Mouse (Mus musculus): ENCODE measurements at regions not wholly inside any gene's neighbourhood (a gene's known extent, or its start where the extent isn't known, plus 50 kb on each side); places are given as distances from the start of the nearest gene placed in this dataset.

DNA sequence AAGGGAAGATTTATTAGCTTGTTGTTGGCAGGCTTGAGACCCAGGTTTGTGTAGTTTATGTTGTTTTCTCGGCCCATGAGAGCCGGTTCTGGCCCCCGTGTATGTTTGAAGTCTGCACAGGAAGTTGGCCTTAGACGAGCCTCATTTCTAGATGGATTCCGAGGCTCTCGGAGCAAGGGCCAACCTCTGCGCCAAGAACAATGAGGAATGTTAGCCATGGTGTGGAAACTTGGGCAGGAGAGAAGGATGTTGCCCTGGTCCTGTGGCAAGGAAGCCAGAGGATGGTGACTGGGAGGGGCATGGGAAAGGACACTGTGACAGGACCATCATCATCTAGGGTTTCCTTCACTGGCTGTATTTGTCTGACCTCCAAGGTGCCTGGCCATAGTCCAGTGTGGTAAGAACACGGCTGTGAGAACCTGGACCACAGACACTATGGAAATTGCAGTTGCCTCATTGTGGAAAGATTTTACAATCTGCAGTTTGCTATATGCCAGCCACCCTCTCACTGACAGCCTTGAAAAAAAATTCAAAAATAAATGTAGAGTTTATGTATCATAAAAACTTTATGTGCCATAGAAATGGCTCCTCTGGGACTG lies 198.9 kb upstream of the Pik3r1 start:
- intact Hi-C loops (cut with DNase I): no loop called here
- no peak for DNase-seq (ENCODE audit: extremely low spot score in 1 of 2, low spot score in 2 of 2)
- no peak for TF ChIP-seq CTCF (IDR thresholded peaks at IDR 0.05)

DNA sequence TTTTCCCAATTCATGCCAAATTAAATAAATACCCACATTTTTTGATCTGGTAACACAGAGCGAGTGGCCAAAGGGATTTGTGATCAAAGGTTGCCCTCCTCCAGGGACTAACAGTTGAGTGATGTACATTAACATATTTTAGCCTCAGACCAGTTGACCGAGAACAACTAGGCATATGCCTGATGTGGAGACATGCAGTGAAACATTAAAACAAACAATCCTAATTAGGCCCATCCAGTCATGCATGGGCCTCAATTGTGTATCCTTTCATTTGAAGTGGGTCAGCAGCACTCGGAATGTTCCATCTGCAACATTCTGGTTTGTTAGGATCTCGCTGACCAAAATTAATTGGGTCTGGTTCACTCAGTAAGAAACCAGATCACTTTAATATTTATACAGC lies 199.4 kb upstream of the Pik3r1 start:
- DNase-seq (ENCODE audit: extremely low spot score in 1 of 2, low spot score in 2 of 2): no peak
- Histone ChIP-seq H3K27ac (no peak overlapping the region), H3K4me3 (no peak overlapping the region)
- TF ChIP-seq CTCF (IDR thresholded peaks at IDR 0.05): no peak
- intact Hi-C loops (cut with DNase I): no loop called here

More for the DNA sequence above, 198.9 kb upstream of the Pik3r1 start:
- Histone ChIP-seq H3K4me3 (no peak overlapping the region), H3K27ac (no peak overlapping the region)

DNA sequence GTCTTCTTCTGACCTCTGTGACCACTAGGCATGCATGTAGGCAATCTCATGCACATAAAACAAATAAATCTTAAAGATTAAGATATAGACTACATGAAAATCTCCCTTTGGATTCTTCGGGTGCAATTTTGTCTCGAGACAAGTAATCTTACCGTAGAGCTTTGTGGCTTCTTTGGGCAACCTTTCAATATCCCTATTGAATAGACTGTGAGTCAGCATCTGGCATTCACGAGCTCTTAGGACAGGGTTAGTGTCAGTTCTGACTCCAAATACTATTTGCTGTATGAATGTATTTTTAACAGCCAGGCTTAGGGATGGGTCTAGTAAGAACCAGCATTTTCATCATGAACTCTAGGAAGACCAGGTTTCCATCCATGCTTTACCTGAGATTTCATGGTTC lies 208.7 kb upstream of the Pik3r1 start:
- H3K4me3 ChIP-seq: no peak overlapping the region
- no peak for TF ChIP-seq CTCF (IDR thresholded peaks at IDR 0.05)
- intact Hi-C loops (cut with DNase I): no loop called here
- no peak overlapping the region for H3K27ac ChIP-seq
- no peak for DNase-seq (ENCODE audit: extremely low spot score in 1 of 2, low spot score in 2 of 2)

DNA sequence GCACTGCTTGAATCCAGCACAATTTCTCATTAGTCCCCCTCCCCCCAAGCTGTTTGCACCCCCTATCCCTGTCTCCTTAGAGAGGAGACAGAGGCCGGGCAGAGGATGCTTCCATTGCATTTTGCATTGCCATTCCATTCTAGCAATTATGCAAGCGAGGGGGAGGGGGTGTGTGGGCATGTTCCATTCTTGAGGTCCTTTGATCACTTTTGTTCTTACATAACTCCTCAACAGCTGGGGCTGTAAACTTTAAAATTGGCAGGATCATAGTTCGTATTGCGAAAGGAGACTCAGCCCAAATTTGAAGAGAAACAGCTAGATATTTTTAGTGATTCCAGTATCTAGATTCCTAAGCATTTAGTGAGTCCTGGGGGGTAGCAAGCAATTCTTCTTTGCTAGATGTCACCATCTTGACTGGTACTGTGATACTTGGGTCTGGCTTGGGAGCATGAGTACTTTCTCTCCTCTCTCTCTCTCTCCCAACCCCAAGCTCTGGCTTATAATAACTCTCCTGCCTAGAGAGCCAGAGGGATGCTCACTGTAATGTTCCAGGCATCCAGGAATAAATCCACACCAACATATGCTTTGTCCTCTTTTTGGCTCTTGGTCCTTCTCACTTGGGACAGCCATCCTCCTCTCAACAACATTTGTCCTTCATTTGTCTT lies 212.3 kb upstream of the Pik3r1 start:
- Histone ChIP-seq H3K4me3 (no peak overlapping the region), H3K27ac (no peak overlapping the region)
- DNase-seq (ENCODE audit: extremely low spot score in 1 of 2, low spot score in 2 of 2): no peak
- intact Hi-C loops (cut with DNase I): no loop called here
- no peak for TF ChIP-seq CTCF (IDR thresholded peaks at IDR 0.05)

DNA sequence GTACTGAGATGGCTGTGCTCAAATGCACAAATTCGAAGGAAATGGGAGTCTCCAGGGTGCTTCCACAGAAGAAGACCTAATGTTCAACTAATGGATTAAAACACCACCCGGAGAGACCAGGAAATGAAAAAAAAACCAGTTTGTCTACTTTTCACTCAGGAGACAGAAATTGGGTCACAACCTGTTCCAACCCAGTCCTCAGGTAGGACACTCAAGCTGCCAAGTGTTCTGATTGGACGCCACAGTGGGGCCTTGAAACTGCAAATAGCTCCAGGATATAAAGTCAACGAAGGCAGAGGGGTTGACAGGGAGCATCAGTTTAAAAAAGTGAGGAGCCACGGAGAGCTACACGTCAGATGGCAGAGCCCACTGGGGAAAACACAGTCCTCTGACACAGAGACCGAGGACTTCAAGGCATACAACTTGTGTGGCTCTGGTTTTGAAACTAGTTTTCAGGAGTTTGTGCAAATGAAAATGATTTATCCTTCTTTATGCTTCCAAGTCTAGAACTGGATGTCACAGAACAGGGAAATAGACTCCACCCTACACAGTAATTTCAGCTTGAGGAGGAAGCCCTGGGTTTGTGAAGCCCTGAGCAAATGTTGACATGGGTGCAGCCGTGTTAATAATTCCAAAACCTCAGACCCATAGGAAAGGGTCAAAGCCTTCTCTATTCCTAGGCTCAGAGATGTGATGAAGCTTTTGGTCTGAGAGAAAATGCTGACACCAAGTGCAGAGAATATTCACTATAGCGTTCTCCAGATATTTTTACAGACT lies 220.8 kb upstream of the Pik3r1 start:
- DNase-seq (ENCODE audit: extremely low spot score in 1 of 2, low spot score in 2 of 2): no peak
- no peak for TF ChIP-seq CTCF (IDR thresholded peaks at IDR 0.05)
- intact Hi-C loops (cut with DNase I): no loop called here
- Histone ChIP-seq H3K27ac (no peak overlapping the region), H3K4me3 (no peak overlapping the region)

DNA sequence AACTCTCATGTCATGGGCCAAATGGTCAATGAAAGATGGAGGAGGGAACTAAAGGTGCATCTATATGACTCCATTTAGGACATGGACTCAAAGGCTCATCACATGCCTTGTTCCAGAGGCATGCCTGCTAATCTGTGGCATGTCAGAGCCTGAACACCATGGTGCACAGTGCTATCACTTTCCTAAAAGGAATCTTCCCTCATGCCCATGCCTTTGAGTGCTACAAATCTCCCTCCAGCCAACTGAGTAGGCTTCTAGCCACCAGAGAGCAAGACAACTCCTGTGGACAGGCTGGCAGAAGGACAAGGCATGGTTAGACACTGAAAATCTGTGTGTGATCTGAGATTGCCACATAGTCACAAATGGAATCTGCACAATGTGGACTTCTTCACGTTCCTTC lies 223.7 kb upstream of the Pik3r1 start:
- no peak for TF ChIP-seq CTCF (IDR thresholded peaks at IDR 0.05)

DNA sequence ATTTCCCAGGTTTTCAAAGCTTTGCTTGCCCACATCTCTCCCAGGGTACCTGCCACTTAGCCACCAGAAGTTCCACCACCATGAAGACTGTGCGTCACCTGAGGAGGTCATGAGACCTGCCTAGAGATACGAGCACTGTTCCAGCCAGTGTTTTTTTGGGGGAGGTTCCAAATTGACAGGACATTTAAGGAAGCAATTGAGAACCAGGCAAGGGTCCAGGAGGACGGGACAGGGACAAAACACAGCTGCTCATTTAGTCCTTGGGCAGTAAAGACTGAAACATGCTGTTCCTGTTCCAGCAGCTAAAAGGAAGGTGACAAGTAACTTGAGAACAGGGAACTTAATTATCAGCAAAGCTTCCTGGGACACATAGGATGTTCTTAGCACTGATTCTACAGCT lies 226.8 kb upstream of the Pik3r1 start:
- no peak for TF ChIP-seq CTCF (IDR thresholded peaks at IDR 0.05)
- Histone ChIP-seq H3K4me3 (no peak overlapping the region), H3K27ac (no peak overlapping the region)
- no peak for DNase-seq (ENCODE audit: extremely low spot score in 1 of 2, low spot score in 2 of 2)
- intact Hi-C loops (cut with DNase I): no loop called here

More for the DNA sequence above, 223.7 kb upstream of the Pik3r1 start:
- intact Hi-C loops (cut with DNase I): no loop called here
- DNase-seq (ENCODE audit: extremely low spot score in 1 of 2, low spot score in 2 of 2): no peak
- H3K4me3 ChIP-seq: no peak overlapping the region
- no peak overlapping the region for H3K27ac ChIP-seq

DNA sequence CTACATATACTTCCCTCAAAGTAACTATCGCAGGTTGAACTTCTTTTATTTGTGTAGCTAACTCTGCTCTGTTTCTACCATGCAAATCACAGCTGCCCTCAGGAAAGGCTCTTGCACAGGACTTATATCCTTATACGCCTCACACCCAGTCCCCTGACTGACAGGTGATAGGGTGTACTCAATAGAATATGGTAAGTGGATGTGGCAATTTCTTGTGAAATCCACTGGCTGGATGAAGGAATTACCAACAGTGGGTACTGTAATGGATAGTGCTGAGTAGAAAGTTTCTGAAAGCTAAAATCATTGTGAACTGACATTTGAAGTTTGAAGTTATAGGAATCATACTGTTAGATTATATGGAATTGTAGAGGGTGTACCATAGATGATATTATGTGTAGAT lies 227.5 kb upstream of the Pik3r1 start:
- intact Hi-C loops (cut with DNase I): no loop called here
- Histone ChIP-seq H3K27ac (no peak overlapping the region), H3K4me3 (no peak overlapping the region)
- TF ChIP-seq CTCF (IDR thresholded peaks at IDR 0.05): no peak
- no peak for DNase-seq (ENCODE audit: extremely low spot score in 1 of 2, low spot score in 2 of 2)

DNA sequence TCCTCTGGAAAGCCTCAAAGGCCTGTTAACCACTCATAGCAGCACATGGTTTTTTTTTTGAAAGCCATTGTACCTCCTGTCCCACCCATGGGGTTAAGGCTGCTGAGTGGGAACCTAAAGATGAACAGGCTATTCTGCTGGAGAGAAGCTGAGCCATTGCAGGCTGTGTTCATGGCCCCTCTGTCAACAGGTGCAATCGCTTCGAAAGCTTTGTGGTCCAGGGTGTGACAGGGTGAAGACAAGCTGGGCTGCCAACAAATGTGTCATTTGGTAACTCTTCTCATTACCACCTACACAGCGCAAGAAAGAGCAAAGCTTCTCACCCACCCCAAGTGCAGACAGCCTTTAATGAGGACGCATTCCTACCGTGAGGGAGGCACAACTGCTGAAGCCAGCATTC lies 228.1 kb upstream of the Pik3r1 start:
- Histone ChIP-seq H3K4me3 (no peak overlapping the region), H3K27ac (no peak overlapping the region)
- intact Hi-C loops (cut with DNase I): no loop called here
- DNase-seq (ENCODE audit: extremely low spot score in 1 of 2, low spot score in 2 of 2): no peak
- no peak for TF ChIP-seq CTCF (IDR thresholded peaks at IDR 0.05)

DNA sequence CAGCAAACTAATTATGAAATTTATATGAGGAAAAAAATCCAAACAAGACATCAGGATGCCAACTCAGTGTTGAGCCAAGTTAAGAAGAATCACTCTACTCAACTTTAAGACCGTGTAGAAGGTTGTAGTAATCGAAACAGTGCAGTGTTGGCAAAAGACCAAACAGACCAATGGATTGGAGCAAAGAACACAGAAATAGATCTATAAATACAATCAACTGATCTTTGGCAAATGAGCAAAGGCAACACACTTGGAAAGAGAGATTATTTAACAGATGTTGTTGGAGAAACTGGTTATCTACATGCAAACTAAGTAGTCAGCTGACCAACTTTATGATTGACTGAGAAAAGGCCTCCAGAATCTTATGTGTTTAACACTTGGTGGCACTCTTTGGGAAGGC lies 229.4 kb upstream of the Pik3r1 start:
- intact Hi-C loops (cut with DNase I): no loop called here
- H3K4me3 ChIP-seq: no peak overlapping the region
- H3K27ac ChIP-seq: no peak overlapping the region
- no peak for TF ChIP-seq CTCF (IDR thresholded peaks at IDR 0.05)
- no peak for DNase-seq (ENCODE audit: extremely low spot score in 1 of 2, low spot score in 2 of 2)

DNA sequence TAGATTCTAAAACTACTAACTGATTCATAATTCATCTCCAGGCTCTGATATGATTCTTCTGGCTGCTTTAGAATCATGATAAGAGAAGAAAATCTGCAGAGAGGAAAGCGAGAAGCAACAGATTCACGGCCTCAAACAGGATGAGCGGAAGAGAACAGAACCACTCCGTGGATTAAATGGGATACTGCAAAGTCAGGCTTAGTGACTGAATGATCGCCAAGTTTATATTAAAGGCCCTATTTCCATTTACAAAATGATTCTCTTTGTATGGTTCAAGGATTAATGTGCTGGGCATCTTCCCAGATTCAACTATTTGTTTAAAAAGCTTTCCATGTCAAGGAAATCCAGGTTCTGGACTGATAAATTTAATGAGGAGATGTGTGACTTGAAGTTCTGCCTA lies 238.5 kb upstream of the Pik3r1 start:
- DNase-seq (ENCODE audit: extremely low spot score in 1 of 2, low spot score in 2 of 2): no peak
- TF ChIP-seq CTCF (IDR thresholded peaks at IDR 0.05): no peak
- intact Hi-C loops (cut with DNase I): no loop called here

DNA sequence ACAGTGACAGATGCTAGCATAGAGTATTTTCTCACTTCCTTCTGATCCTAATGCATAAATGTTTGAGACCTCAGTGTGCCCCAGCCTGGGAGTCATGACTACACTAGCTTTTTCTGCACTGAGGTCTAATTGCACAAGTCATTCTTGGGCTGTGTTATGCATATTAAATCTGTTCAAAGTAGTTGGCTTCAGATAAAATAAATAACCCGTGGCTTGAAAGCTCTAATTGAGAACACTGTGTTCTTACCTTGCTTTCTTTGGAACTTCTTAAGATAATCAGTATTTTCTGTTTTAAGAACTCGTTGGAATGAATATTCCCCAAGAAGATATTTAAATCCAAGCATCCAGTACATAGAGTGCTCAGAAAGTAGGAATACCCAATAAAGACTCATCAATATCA lies 243.9 kb upstream of the Pik3r1 start:
- intact Hi-C loops (cut with DNase I): no loop called here
- Histone ChIP-seq H3K27ac (no peak overlapping the region), H3K4me3 (no peak overlapping the region)
- TF ChIP-seq CTCF (IDR thresholded peaks at IDR 0.05): no peak
- no peak for DNase-seq (ENCODE audit: extremely low spot score in 1 of 2, low spot score in 2 of 2)

More for the DNA sequence above, 238.5 kb upstream of the Pik3r1 start:
- Histone ChIP-seq H3K27ac (no peak overlapping the region), H3K4me3 (no peak overlapping the region)

Data from left cerebral cortex, adult 2 months (tissue).